Mouse (Mus musculus) liver, embryonic 15.5 days (tissue): ENCODE results near the gene Plekhg2. TPM values are rescaled to one million over a fixed set of nuclear protein-coding genes. Genes with fewer than 3 reads are reported as not detected.

ENCODE experiments used
- ATAC-seq: fragments of 200-750 bp; cut with Nextera tagmentation; 2 replicates; pipeline ENCODE4 v1.8.0; 2017; ENCODE audit warnings: moderate number of reproducible peaks, mild to moderate bottlenecking, moderate library complexity; ENCODE audit not compliant: insufficient read depth
- H3K27ac ChIP-seq: fragments of 300-500 bp; sonication (generic); replicated peaks from 2 replicates; pipeline ENCODE4 v1.5.1; 2015; ENCODE audit warnings: mild to moderate bottlenecking, inconsistent platforms
- H3K27me3 ChIP-seq: fragments of 300-500 bp; sonication (generic); 2 replicates; pipeline ENCODE4 v1.6.1; 2015; ENCODE audit warnings: mild to moderate bottlenecking, inconsistent platforms
- H3K36me3 ChIP-seq: fragments of 300-500 bp; sonication (generic); replicated peaks from 2 replicates; pipeline ENCODE4 v1.6.1; 2015; ENCODE audit warnings: moderate library complexity, mild to moderate bottlenecking, inconsistent platforms
- H3K4me1 ChIP-seq: fragments of 300-500 bp; sonication (generic); replicated peaks from 2 replicates; pipeline ENCODE4 v1.6.1; 2015; ENCODE audit warnings: inconsistent platforms
- H3K4me2 ChIP-seq: fragments of 300-500 bp; sonication (generic); 2 replicates; pipeline ENCODE4 v1.6.1; 2015; ENCODE audit warnings: moderate library complexity, mild to moderate bottlenecking, inconsistent platforms
- H3K4me3 ChIP-seq: fragments of 300-500 bp; sonication (generic); replicated peaks from 2 replicates; pipeline ENCODE4 v1.5.1; 2015; ENCODE audit warnings: mild to moderate bottlenecking, inconsistent platforms
- H3K9ac ChIP-seq: fragments of 300-500 bp; sonication (generic); 2 replicates; pipeline ENCODE4 v1.6.1; 2015; ENCODE audit warnings: moderate library complexity, mild to moderate bottlenecking, inconsistent platforms
- H3K9me3 ChIP-seq: fragments of 300-500 bp; sonication (generic); replicated peaks from 2 replicates; pipeline ENCODE4 v1.6.1; 2016; ENCODE audit warnings: inconsistent platforms
- WGBS: fragments of 180-500 bp; shearing (Covaris S2); methylation state at CpG from one replicate; pipeline ENCODE4 v1.1.7; 2015; ENCODE audit warnings: mixed read lengths; ENCODE audit not compliant: insufficient replicate concordance; 5-methylcytosine and 5-hydroxymethylcytosine counted together
- polyA plus RNA-seq: library from polyadenylated mRNA; unstranded; fragments of >200 nt; fragmentation: Nextera tagmentation; extraction: Ambion mirVana; gene quantifications from 2 replicates; pipeline ENCODE4 v1.2.1, GENCODE M21; 2015

The Plekhg2 gene
- polyA plus RNA-seq, 1 experiment from 2014 or later = 4.5 TPM

- Histone ChIP-seq H3K4me2 (no peak overlapping the region), H3K9ac (no peak overlapping the region), H3K27ac (no peak overlapping the region), H3K4me3 (no peak overlapping the region), H3K4me1 (peaks cover 3% of the 10 kb centered on the region; the same call in 1 of the 2 replicates), H3K36me3 (peaks cover 100% of the 10 kb centered on the region), H3K27me3 (no peaks in the 10 kb centered on the region), H3K9me3 (no peaks in the 10 kb centered on the region)
- 78% methylated on average over 4 of the region's 4 CpGs for WGBS
- ATAC-seq = no peak
Measured at GRCm38 (mm10) chr7:28326457-28326856, 45.9 kb downstream of the Plekhg2 start.

- H3K9ac ChIP-seq = no peak overlapping the region
- H3K4me1 ChIP-seq = peaks cover 3% of the 10 kb centered on the region; the same call in 1 of the 2 replicates
- H3K9me3 ChIP-seq = no peaks in the 10 kb centered on the region
- H3K4me3 ChIP-seq = no peak overlapping the region
- H3K27ac ChIP-seq = no peak overlapping the region
- peaks cover 100% of the 10 kb centered on the region for H3K36me3 ChIP-seq
- ATAC-seq = no peak
- no peaks in the 10 kb centered on the region for H3K27me3 ChIP-seq
- no peak overlapping the region for H3K4me2 ChIP-seq
- 83% methylated on average over 8 of the region's 8 CpGs for WGBS
Measured at GRCm38 (mm10) chr7:28325293-28325692, 47.1 kb downstream of the Plekhg2 start.

- Histone ChIP-seq H3K9me3 (no peaks in the 10 kb centered on the region), H3K27ac (no peak overlapping the region), H3K4me3 (no peak overlapping the region), H3K4me1 (no peaks in the 10 kb centered on the region), H3K36me3 (peaks cover 100% of the 10 kb centered on the region), H3K27me3 (no peaks in the 10 kb centered on the region), H3K4me2 (no peak overlapping the region), H3K9ac (no peak overlapping the region)
- WGBS = 75% methylated on average over 15 of the region's 15 CpGs
- ATAC-seq = no peak
Measured at GRCm38 (mm10) chr7:28321974-28322720, 50.3 kb downstream of the Plekhg2 start.

- Histone ChIP-seq H3K27ac (no peak overlapping the region), H3K4me1 (no peaks in the 10 kb centered on the region), H3K36me3 (peaks cover 99% of the 10 kb centered on the region), H3K4me3 (no peak overlapping the region), H3K9me3 (no peaks in the 10 kb centered on the region), H3K27me3 (no peaks in the 10 kb centered on the region), H3K4me2 (no peak overlapping the region), H3K9ac (no peak overlapping the region)
- ATAC-seq = no peak
- WGBS = 91% methylated on average over 17 of the region's 17 CpGs
Measured at GRCm38 (mm10) chr7:28318714-28319113, 53.7 kb downstream of the Plekhg2 start.

- Histone ChIP-seq H3K4me2 (no peak overlapping the region), H3K9ac (no peak overlapping the region), H3K4me3 (no peak overlapping the region), H3K27ac (no peak overlapping the region), H3K4me1 (peaks cover 1% of the 10 kb centered on the region), H3K27me3 (no peaks in the 10 kb centered on the region), H3K9me3 (no peaks in the 10 kb centered on the region), H3K36me3 (peaks cover 92% of the 10 kb centered on the region)
- ATAC-seq = no peak
- WGBS = 80% methylated on average over 3 of the region's 3 CpGs
Measured at GRCm38 (mm10) chr7:28318036-28318435, 54.4 kb downstream of the Plekhg2 start.

GRCm38 (mm10) chr7:28311926-28312543 lies 60.4 kb downstream of the Plekhg2 start, which contains the start of gene Timm50:
Timm50 (minus strand) TSS chr7:28312072.
- Histone ChIP-seq H3K27me3 (no peaks in the 10 kb centered on the region), H3K27ac (peak within 1 kb of the TSS; percentile 71), H3K4me1 (peaks cover 30% of the 10 kb centered on the region), H3K4me2 (peak within 1 kb of the TSS; percentile 94), H3K9ac (peak within 1 kb of the TSS; percentile 90), H3K4me3 (peak within 1 kb of the TSS; percentile 95), H3K9me3 (no peaks in the 10 kb centered on the region), H3K36me3 (peaks cover 69% of the 10 kb centered on the region)
- peak; percentile 97 for ATAC-seq
- WGBS = under 1% methylated on average over 45 of the region's 45 CpGs

GRCm38 (mm10) chr7:28311151-28311925 lies 61.1 kb downstream of the Plekhg2 start:
- H3K4me3 ChIP-seq = peak overlapping the region; percentile 95
- H3K9ac ChIP-seq = peak overlapping the region; percentile 90
- no peaks in the 10 kb centered on the region for H3K9me3 ChIP-seq
- peak overlapping the region; percentile 94 for H3K4me2 ChIP-seq
- H3K36me3 ChIP-seq = peaks cover 69% of the 10 kb centered on the region
- H3K27me3 ChIP-seq = no peaks in the 10 kb centered on the region
- WGBS = 4% methylated on average over 35 of the region's 35 CpGs
- H3K27ac ChIP-seq = peak overlapping the region; percentile 71
- ATAC-seq = peak; percentile 60
- H3K4me1 ChIP-seq = peaks cover 30% of the 10 kb centered on the region

GRCm38 (mm10) chr7:28309737-28310136 lies 62.7 kb downstream of the Plekhg2 start:
- no peak overlapping the region for H3K4me3 ChIP-seq
- no peak overlapping the region for H3K27ac ChIP-seq
- ATAC-seq = no peak
- 72% methylated on average over 9 of the region's 9 CpGs for WGBS
- H3K27me3 ChIP-seq = no peaks in the 10 kb centered on the region
- H3K36me3 ChIP-seq = peaks cover 69% of the 10 kb centered on the region
- no peaks in the 10 kb centered on the region for H3K9me3 ChIP-seq
- no peak overlapping the region for H3K9ac ChIP-seq
- H3K4me2 ChIP-seq = peak overlapping the region; percentile 94; the same call in 1 of the 2 replicates
- H3K4me1 ChIP-seq = peaks cover 30% of the 10 kb centered on the region

Other genes with a start within 250 kb of the Plekhg2 start
- not detected in 2 replicates for gene 9530053A07Rik, start 243.1 kb downstream of the Plekhg2 start, polyA plus RNA-seq
- 55.0 and 56.9 TPM in 2 replicates for gene Fbl, start 202.9 kb downstream of the Plekhg2 start, polyA plus RNA-seq
- gene Dyrk1b, start 193.1 kb downstream of the Plekhg2 start, polyA plus RNA-seq = 2.3 and 2.7 TPM in 2 replicates
- gene Eid2, start 104.7 kb downstream of the Plekhg2 start, polyA plus RNA-seq = 0.52 and 0.75 TPM in 2 replicates
- 1.7 and 1.8 TPM in 2 replicates for gene Eid2b, start 94.9 kb downstream of the Plekhg2 start, polyA plus RNA-seq
- 0.07 TPM in 1 of 2 replicates, not detected in the other for gene Selenov, start 81.4 kb downstream of the Plekhg2 start, polyA plus RNA-seq
- gene Dll3, start 70.4 kb downstream of the Plekhg2 start, polyA plus RNA-seq = not detected in 2 replicates
- gene Timm50, start 60.5 kb downstream of the Plekhg2 start, polyA plus RNA-seq = 78.3 and 85.2 TPM in 2 replicates
- gene Supt5, start 33.9 kb downstream of the Plekhg2 start, polyA plus RNA-seq = 29.9 and 35.3 TPM in 2 replicates
- gene Rps16, start 21.9 kb downstream of the Plekhg2 start, polyA plus RNA-seq = 540 and 619 TPM in 2 replicates
- gene Zfp36, start 7.7 kb upstream of the Plekhg2 start, polyA plus RNA-seq = 8.3 and 8.8 TPM in 2 replicates
- gene Med29, start 20.1 kb upstream of the Plekhg2 start, polyA plus RNA-seq = 23.9 and 25.6 TPM in 2 replicates
- 24.6 and 26.2 TPM in 2 replicates for gene Paf1, start 20.4 kb upstream of the Plekhg2 start, polyA plus RNA-seq
- gene Gmfg, start 64.8 kb upstream of the Plekhg2 start, polyA plus RNA-seq = 32.4 and 35.6 TPM in 2 replicates
- 0.09 and 0.20 TPM in 2 replicates for gene Lrfn1, start 79.4 kb upstream of the Plekhg2 start, polyA plus RNA-seq
- gene Ifnl2, start 137.9 kb upstream of the Plekhg2 start, polyA plus RNA-seq = not detected in 2 replicates
- gene Ifnl3, start 150.2 kb upstream of the Plekhg2 start, polyA plus RNA-seq = not detected in 2 replicates
- 0.68 TPM in 1 of 2 replicates, not detected in the other for gene Sycn, start 168.3 kb upstream of the Plekhg2 start, polyA plus RNA-seq
- gene Nccrp1, start 174.7 kb upstream of the Plekhg2 start, polyA plus RNA-seq = not detected in 2 replicates
- gene Samd4b, start 225.5 kb upstream of the Plekhg2 start, polyA plus RNA-seq = 5.6 and 6.6 TPM in 2 replicates
- 17.9 and 19.2 TPM in 2 replicates for gene Pak4, start 225.6 kb upstream of the Plekhg2 start, polyA plus RNA-seq